Mouse (Mus musculus) ES-Bruce4 (cell line): ENCODE results near the gene Pnmt.

ENCODE experiments used
- CTCF ChIP-seq: IDR thresholded peaks from one replicate; pipeline ENCODE4 v1.8.1; 2011; ENCODE audit warnings: low read depth, low read length
- EP300 ChIP-seq: IDR thresholded peaks from 2 replicates; pipeline ENCODE4 v1.6.1; 2011; ENCODE audit warnings: low read depth, low read length; ENCODE audit not compliant: insufficient read depth
- POLR2A ChIP-seq: IDR thresholded peaks from one replicate; pipeline ENCODE4 v1.8.1; 2011; ENCODE audit warnings: low read length; ENCODE audit not compliant: insufficient read depth

DNA sequence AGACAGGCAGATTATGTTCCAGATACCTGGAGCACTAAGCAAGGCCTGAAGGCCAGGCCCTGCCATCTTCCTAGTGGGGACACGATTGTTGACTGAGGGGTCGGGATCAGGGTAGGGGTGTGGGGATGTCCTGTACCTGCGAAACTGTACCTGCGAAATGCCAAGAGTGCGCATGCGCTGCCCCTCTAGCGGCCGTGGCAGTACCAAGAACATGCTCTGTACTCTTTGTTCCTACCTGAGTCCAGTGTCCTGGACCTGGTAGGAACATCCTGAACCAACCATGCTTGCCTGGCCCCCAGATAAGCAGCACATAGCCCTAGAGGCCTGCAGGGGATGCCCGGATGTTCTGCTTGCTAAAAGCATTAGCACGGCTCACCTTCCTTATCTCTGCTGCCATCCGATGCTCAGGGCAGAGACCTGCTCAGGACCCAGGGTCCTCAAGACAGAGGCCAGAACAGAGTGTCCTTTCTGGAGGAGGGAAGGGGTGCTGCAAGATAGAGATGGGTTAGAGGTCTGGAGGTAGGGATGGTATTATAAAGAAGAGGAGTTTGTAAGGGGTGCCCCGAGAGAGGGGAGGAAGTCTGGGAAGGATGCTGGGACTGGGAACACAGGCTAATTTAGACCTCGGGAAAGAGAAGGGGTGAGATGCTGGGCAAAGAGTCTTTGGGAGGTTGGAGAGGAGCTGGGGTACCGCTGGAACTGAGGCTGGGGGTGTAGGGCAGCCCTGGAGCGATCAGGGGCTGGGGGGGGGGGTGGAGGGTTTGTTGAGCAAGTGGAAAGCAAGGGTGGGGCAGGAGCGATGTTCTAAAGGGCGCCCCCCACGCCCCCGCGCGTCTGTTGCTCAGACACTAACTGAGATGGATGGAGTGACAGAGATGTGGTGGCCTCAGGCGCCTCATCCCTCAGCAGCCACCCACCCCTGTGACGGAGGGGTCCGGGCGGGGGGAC lies at the start of gene Pnmt:
- TF ChIP-seq CTCF = no peak
- TF ChIP-seq EP300 = no peak
- TF ChIP-seq POLR2A = no peak
